Mouse (Mus musculus): Measurements from ENCODE around the gene Dgcr2. TPM values are rescaled to one million over a fixed set of nuclear protein-coding genes. Genes with fewer than 3 reads are reported as not detected.
A peak's percentile ranks its signal among the peaks of the same experiment; 100 is the strongest.

The Dgcr2 gene
- polyA plus RNA-seq, 1 experiment from 2014 or later: 105 TPM

- Histone ChIP-seq H3K4me2 (replicated peaks) (peak overlapping the region; percentile 92), H3K27me3 (ENCODE audit: control insufficient read depth, insufficient read depth, low read length) (no peaks in the 10 kb centered on the region), H3K27ac (no peak overlapping the region), H3K36me3 (replicated peaks; ENCODE audit: control insufficient read depth, insufficient read depth) (no peaks in the 10 kb centered on the region), H3K4me3 (replicated peaks; ENCODE audit: low read length) (peak overlapping the region; percentile 88), H3K9me3 (ENCODE audit: control insufficient read depth, low read length) (no peaks in the 10 kb centered on the region), H3K4me1 (replicated peaks; ENCODE audit: control insufficient read depth, insufficient read depth, low read length) (peaks cover 31% of the 10 kb centered on the region), H3K9ac (peak overlapping the region; percentile 98)
- 45% methylated on average over 2 of the region's 2 CpGs for WGBS
- DNase-seq (ENCODE audit: low spot score): no peak
- ATAC-seq (ENCODE audit: low FRiP score): no peak
These were observed 8.0 kb downstream of the Dgcr2 start for GRCm38 (mm10) chr16:17890342-17890727.

- Histone ChIP-seq H3K36me3 (replicated peaks; ENCODE audit: control insufficient read depth, insufficient read depth) (no peaks in the 10 kb centered on the region), H3K4me1 (replicated peaks; ENCODE audit: control insufficient read depth, insufficient read depth, low read length) (peaks cover 31% of the 10 kb centered on the region), H3K27me3 (ENCODE audit: control insufficient read depth, insufficient read depth, low read length) (no peaks in the 10 kb centered on the region), H3K27ac (no peak overlapping the region), H3K4me3 (replicated peaks; ENCODE audit: low read length) (peak overlapping the region; percentile 88), H3K9me3 (ENCODE audit: control insufficient read depth, low read length) (no peaks in the 10 kb centered on the region), H3K4me2 (replicated peaks) (peak overlapping the region; percentile 92), H3K9ac (peak overlapping the region; percentile 98)
- DNase-seq (ENCODE audit: low spot score) (no peak), ATAC-seq (ENCODE audit: low FRiP score) (no peak)
- WGBS: 79% methylated on average over 6 of the region's 6 CpGs
These were observed 8.5 kb downstream of the Dgcr2 start for GRCm38 (mm10) chr16:17889689-17890341.

- H3K27me3 ChIP-seq (ENCODE audit: control insufficient read depth, insufficient read depth, low read length): no peaks in the 10 kb centered on the region
- no peak overlapping the region for H3K27ac ChIP-seq
- no peak overlapping the region for H3K4me2 ChIP-seq (replicated peaks)
- 90% methylated on average over 6 of the region's 6 CpGs for WGBS
- H3K4me1 ChIP-seq (replicated peaks; ENCODE audit: control insufficient read depth, insufficient read depth, low read length): peaks cover 9% of the 10 kb centered on the region; the same call in 1 of the 2 replicates
- DNase-seq (ENCODE audit: low spot score): no peak
- no peak overlapping the region for H3K4me3 ChIP-seq (replicated peaks; ENCODE audit: low read length)
- H3K36me3 ChIP-seq (replicated peaks; ENCODE audit: control insufficient read depth, insufficient read depth): 0 out of 2 replicates have a peak, but pooled peaks cover 6% of the 10 kb centered on the region
- no peaks in the 10 kb centered on the region for H3K9me3 ChIP-seq (ENCODE audit: control insufficient read depth, low read length)
- H3K9ac ChIP-seq: no peak overlapping the region
- ATAC-seq (ENCODE audit: low FRiP score): no peak
These were observed 14.2 kb downstream of the Dgcr2 start for GRCm38 (mm10) chr16:17884116-17884515.

DNA sequence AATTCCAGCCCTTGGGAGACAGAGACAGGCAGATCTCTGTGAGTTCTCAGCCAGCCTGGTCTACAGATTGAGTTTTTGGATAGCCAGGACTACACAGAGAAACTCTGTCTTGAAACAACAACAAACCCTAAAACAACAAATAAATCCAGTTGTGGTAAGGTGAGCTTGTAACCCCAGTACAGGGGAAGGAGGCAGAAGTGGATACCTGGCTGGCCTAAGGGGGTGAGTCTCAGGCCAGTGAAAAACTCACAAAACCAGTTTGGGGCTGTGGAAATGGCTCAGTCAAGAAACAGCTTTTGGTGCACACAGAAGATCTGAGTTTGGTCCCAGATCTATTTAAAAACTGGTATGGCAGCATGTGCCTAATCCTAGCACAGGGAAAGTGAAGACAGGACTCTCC is 16.2 kb downstream of the Dgcr2 start:
- Histone ChIP-seq H3K9me3 (ENCODE audit: control insufficient read depth, low read length) (no peaks in the 10 kb centered on the region), H3K4me1 (replicated peaks; ENCODE audit: control insufficient read depth, insufficient read depth, low read length) (peaks cover 9% of the 10 kb centered on the region; the same call in 1 of the 2 replicates), H3K27ac (no peak overlapping the region), H3K27me3 (ENCODE audit: control insufficient read depth, insufficient read depth, low read length) (no peaks in the 10 kb centered on the region), H3K36me3 (replicated peaks; ENCODE audit: control insufficient read depth, insufficient read depth) (0 out of 2 replicates have a peak, but pooled peaks cover 6% of the 10 kb centered on the region), H3K9ac (no peak overlapping the region), H3K4me3 (replicated peaks; ENCODE audit: low read length) (no peak overlapping the region), H3K4me2 (replicated peaks) (no peak overlapping the region)
- no peak for DNase-seq (ENCODE audit: low spot score)
- ATAC-seq (ENCODE audit: low FRiP score): no peak

DNA sequence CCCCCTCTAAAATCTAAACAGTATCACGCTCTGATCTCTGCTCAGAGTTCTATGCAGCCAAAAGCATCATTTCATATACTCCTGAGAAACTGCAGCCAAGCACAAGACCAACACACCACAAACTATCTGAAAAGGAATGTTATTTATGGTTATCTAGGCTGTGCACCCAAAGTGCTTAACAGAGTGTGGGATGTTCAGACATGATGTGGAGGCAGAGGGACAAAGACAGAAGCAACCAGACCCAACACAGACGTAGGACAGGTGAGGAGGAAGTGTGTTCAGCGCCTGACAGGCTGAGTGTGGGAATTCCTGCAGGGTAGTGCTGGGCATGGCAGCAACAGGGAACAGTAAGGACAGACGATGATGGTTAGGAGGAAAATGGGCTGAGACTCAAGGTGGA is 18.8 kb downstream of the Dgcr2 start:
- Histone ChIP-seq H3K9me3 (ENCODE audit: control insufficient read depth, low read length) (no peaks in the 10 kb centered on the region), H3K9ac (no peak overlapping the region), H3K4me1 (replicated peaks; ENCODE audit: control insufficient read depth, insufficient read depth, low read length) (no peaks in the 10 kb centered on the region), H3K4me2 (replicated peaks) (no peak overlapping the region), H3K27me3 (ENCODE audit: control insufficient read depth, insufficient read depth, low read length) (no peaks in the 10 kb centered on the region), H3K36me3 (replicated peaks; ENCODE audit: control insufficient read depth, insufficient read depth) (0 out of 2 replicates have a peak, but pooled peaks cover 6% of the 10 kb centered on the region), H3K4me3 (replicated peaks; ENCODE audit: low read length) (no peak overlapping the region), H3K27ac (no peak overlapping the region)
- no peak for DNase-seq (ENCODE audit: low spot score)
- ATAC-seq (ENCODE audit: low FRiP score): no peak
- 95% methylated on average over 4 of the region's 4 CpGs for WGBS

GRCm38 (mm10) chr16:17876096-17876495 is 22.3 kb downstream of the Dgcr2 start:
- no peaks in the 10 kb centered on the region for H3K9me3 ChIP-seq (ENCODE audit: control insufficient read depth, low read length)
- 93% methylated on average over 1 of the region's 1 CpGs for WGBS
- no peaks in the 10 kb centered on the region for H3K27me3 ChIP-seq (ENCODE audit: control insufficient read depth, insufficient read depth, low read length)

DNA sequence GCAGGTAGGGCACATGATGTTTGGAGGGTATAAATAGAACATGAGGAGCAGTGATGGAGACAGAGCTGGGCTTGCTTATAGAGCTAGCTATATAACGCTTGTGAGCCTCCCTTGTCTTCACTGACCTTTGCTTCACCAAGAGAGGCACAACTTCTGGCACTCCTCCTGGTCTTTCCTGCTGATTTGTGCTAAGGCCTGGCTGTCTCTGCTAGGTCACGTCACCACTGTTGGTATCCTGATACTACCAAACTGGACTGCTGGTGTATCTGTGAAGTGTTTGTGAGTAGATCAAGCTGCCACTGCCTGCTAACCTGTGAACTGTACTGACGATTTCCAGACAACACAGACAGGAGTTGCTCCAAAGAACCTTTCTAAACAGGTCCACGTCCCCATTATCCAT is 23.2 kb downstream of the Dgcr2 start:
- ATAC-seq (ENCODE audit: low FRiP score): no peak
- no peaks in the 10 kb centered on the region for H3K9me3 ChIP-seq (ENCODE audit: control insufficient read depth, low read length)
- 82% methylated on average over 4 of the region's 4 CpGs for WGBS

More at GRCm38 (mm10) chr16:17876096-17876495, 22.3 kb downstream of the Dgcr2 start:
- no peak overlapping the region for H3K4me2 ChIP-seq (replicated peaks)
- H3K27ac ChIP-seq: no peak overlapping the region
- no peak overlapping the region for H3K4me3 ChIP-seq (replicated peaks; ENCODE audit: low read length)
- DNase-seq (ENCODE audit: low spot score) (no peak), ATAC-seq (ENCODE audit: low FRiP score) (no peak)
- peaks cover 16% of the 10 kb centered on the region for H3K36me3 ChIP-seq (replicated peaks; ENCODE audit: control insufficient read depth, insufficient read depth)
- no peak overlapping the region for H3K9ac ChIP-seq
- no peaks in the 10 kb centered on the region for H3K4me1 ChIP-seq (replicated peaks; ENCODE audit: control insufficient read depth, insufficient read depth, low read length)

DNA sequence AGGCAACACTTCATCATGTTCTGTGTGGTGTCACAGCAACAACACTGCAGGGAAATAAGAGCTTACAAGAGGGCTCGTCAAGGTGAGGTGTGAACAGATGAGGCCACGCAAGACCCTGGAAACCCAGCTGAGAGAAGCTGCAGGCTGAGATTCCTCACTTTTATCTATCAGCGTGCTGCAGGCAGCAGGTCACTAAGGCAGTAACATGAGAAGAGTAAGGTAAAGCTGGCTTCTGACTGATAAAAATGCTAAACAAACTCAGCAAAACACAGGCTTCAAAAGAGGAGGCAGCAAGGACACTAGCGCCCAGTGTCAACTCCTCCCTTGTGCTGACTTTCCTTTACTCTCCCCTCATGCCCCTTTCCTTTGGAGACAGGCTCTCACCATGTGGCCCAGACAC is 25.4 kb downstream of the Dgcr2 start:
- Histone ChIP-seq H3K36me3 (replicated peaks; ENCODE audit: control insufficient read depth, insufficient read depth) (peaks cover 38% of the 10 kb centered on the region), H3K4me2 (replicated peaks) (no peak overlapping the region), H3K27ac (no peak overlapping the region), H3K9ac (no peak overlapping the region), H3K27me3 (ENCODE audit: control insufficient read depth, insufficient read depth, low read length) (no peaks in the 10 kb centered on the region), H3K4me3 (replicated peaks; ENCODE audit: low read length) (no peak overlapping the region), H3K4me1 (replicated peaks; ENCODE audit: control insufficient read depth, insufficient read depth, low read length) (no peaks in the 10 kb centered on the region), H3K9me3 (ENCODE audit: control insufficient read depth, low read length) (no peaks in the 10 kb centered on the region)
- DNase-seq (ENCODE audit: low spot score): no peak
- no peak for ATAC-seq (ENCODE audit: low FRiP score)
- 77% methylated on average over 4 of the region's 4 CpGs for WGBS

More for the DNA sequence above, 23.2 kb downstream of the Dgcr2 start:
- Histone ChIP-seq H3K4me2 (replicated peaks) (no peak overlapping the region), H3K4me3 (replicated peaks; ENCODE audit: low read length) (no peak overlapping the region), H3K4me1 (replicated peaks; ENCODE audit: control insufficient read depth, insufficient read depth, low read length) (no peaks in the 10 kb centered on the region), H3K36me3 (replicated peaks; ENCODE audit: control insufficient read depth, insufficient read depth) (peaks cover 25% of the 10 kb centered on the region), H3K27ac (no peak overlapping the region), H3K27me3 (ENCODE audit: control insufficient read depth, insufficient read depth, low read length) (no peaks in the 10 kb centered on the region), H3K9ac (no peak overlapping the region)
- DNase-seq (ENCODE audit: low spot score): no peak

- DNase-seq (ENCODE audit: low spot score) (no peak), ATAC-seq (ENCODE audit: low FRiP score) (no peak)
- Histone ChIP-seq H3K36me3 (replicated peaks; ENCODE audit: control insufficient read depth, insufficient read depth) (peaks cover 38% of the 10 kb centered on the region), H3K4me1 (replicated peaks; ENCODE audit: control insufficient read depth, insufficient read depth, low read length) (no peaks in the 10 kb centered on the region), H3K4me2 (replicated peaks) (no peak overlapping the region), H3K9me3 (ENCODE audit: control insufficient read depth, low read length) (no peaks in the 10 kb centered on the region), H3K27me3 (ENCODE audit: control insufficient read depth, insufficient read depth, low read length) (no peaks in the 10 kb centered on the region), H3K27ac (no peak overlapping the region), H3K9ac (no peak overlapping the region), H3K4me3 (replicated peaks; ENCODE audit: low read length) (no peak overlapping the region)
- WGBS: 94% methylated on average over 5 of the region's 5 CpGs
These were observed 27.1 kb downstream of the Dgcr2 start for GRCm38 (mm10) chr16:17871248-17871647.

GRCm38 (mm10) chr16:17865770-17866169 is 32.6 kb downstream of the Dgcr2 start:
- no peaks in the 10 kb centered on the region for H3K4me1 ChIP-seq (replicated peaks; ENCODE audit: control insufficient read depth, insufficient read depth, low read length)
- WGBS: 73% methylated on average over 6 of the region's 6 CpGs
- no peak overlapping the region for H3K4me3 ChIP-seq (replicated peaks; ENCODE audit: low read length)
- no peak for ATAC-seq (ENCODE audit: low FRiP score)
- no peak overlapping the region for H3K4me2 ChIP-seq (replicated peaks)
- no peaks in the 10 kb centered on the region for H3K9me3 ChIP-seq (ENCODE audit: control insufficient read depth, low read length)
- no peak overlapping the region for H3K27ac ChIP-seq
- H3K36me3 ChIP-seq (replicated peaks; ENCODE audit: control insufficient read depth, insufficient read depth): peaks cover 32% of the 10 kb centered on the region
- H3K27me3 ChIP-seq (ENCODE audit: control insufficient read depth, insufficient read depth, low read length): no peaks in the 10 kb centered on the region
- no peak overlapping the region for H3K9ac ChIP-seq
- no peak for DNase-seq (ENCODE audit: low spot score)

All from hindbrain, embryonic 14.5 days (tissue).